Mouse (Mus musculus) G1E-ER4 (cell line): ENCODE data around the gene Pmpcb. TPM values are rescaled to one million over a fixed set of nuclear protein-coding genes. Genes with fewer than 3 reads are reported as not detected.

Experiments used
- GATA1 ChIP-seq: IDR thresholded peaks from one replicate; pipeline ENCODE4 v1.8.0; 2012; ENCODE audit warnings: low read length, inconsistent platforms
- polyA plus RNA-seq: library from polyadenylated mRNA; stranded (reverse); fragments of >175 nt; gene quantifications from 2 replicates; pipeline ENCODE4 v1.2.3, GENCODE M21; 2012

Gene Pmpcb
- polyA plus RNA-seq, 1 experiment = 58.8 TPM

GRCm38 (mm10) chr5:21719209-21719608, 17.7 kb upstream of the Pmpcb start:
- no peak for TF ChIP-seq GATA1

- no peak for TF ChIP-seq GATA1
Observed at GRCm38 (mm10) chr5:21724427-21724826, 12.5 kb upstream of the Pmpcb start.

GRCm38 (mm10) chr5:21724872-21725271, 12.1 kb upstream of the Pmpcb start:
- no peak for TF ChIP-seq GATA1

- TF ChIP-seq GATA1 = no peak
Observed at GRCm38 (mm10) chr5:21729107-21729506, 7.8 kb upstream of the Pmpcb start.

- no peak for TF ChIP-seq GATA1
Observed at GRCm38 (mm10) chr5:21732177-21732911, 4.6 kb upstream of the Pmpcb start.

GRCm38 (mm10) chr5:21732930-21733329, 4.0 kb upstream of the Pmpcb start:
- TF ChIP-seq GATA1 = no peak

- TF ChIP-seq GATA1 = no peak
Observed at GRCm38 (mm10) chr5:21735100-21735499, 1.8 kb upstream of the Pmpcb start.

- TF ChIP-seq GATA1 = no peak
Observed at GRCm38 (mm10) chr5:21735584-21735983, 1.4 kb upstream of the Pmpcb start.

- TF ChIP-seq GATA1 = no peak
Observed at GRCm38 (mm10) chr5:21736046-21736445, 895 bp upstream of the Pmpcb start.

- TF ChIP-seq GATA1 = no peak
Observed at GRCm38 (mm10) chr5:21737620-21738019, 679 bp downstream of the Pmpcb start.

GRCm38 (mm10) chr5:21739120-21739519, 2.2 kb downstream of the Pmpcb start:
- TF ChIP-seq GATA1 = no peak

GRCm38 (mm10) chr5:21739881-21740280, 2.9 kb downstream of the Pmpcb start:
- TF ChIP-seq GATA1 = no peak

GRCm38 (mm10) chr5:21743606-21744005, 6.7 kb downstream of the Pmpcb start:
- TF ChIP-seq GATA1 = no peak

- no peak for TF ChIP-seq GATA1
Observed at GRCm38 (mm10) chr5:21744651-21745050, 7.7 kb downstream of the Pmpcb start.

GRCm38 (mm10) chr5:21745966-21746365, 9.0 kb downstream of the Pmpcb start:
- no peak for TF ChIP-seq GATA1

GRCm38 (mm10) chr5:21768506-21768905, 31.6 kb downstream of the Pmpcb start:
- TF ChIP-seq GATA1 = no peak

- TF ChIP-seq GATA1 = no peak
Observed at GRCm38 (mm10) chr5:21769841-21770240, 32.9 kb downstream of the Pmpcb start.

- TF ChIP-seq GATA1 = no peak
Observed at GRCm38 (mm10) chr5:21776491-21776890, 39.5 kb downstream of the Pmpcb start.
